Mouse (Mus musculus) stomach, postnatal 0 days (tissue): ENCODE results near the gene Pld6. TPM values are rescaled to one million over a fixed set of nuclear protein-coding genes. Genes with fewer than 3 reads are reported as not detected.
"Not testable (repeated sequence)": the region's sequence is repeated elsewhere in the genome, so short reads cannot be mapped to it uniquely, and the experiment has no call there.

Experiments used
- ATAC-seq: fragments of 200-750 bp; cut with Nextera tagmentation; 2 replicates; pipeline ENCODE4 v1.8.0; 2017; ENCODE audit not compliant: low FRiP score, low TSS enrichment
- DNase-seq: peaks from one replicate; pipeline ENCODE4 v3.0.0-alpha.2; 2016; ENCODE audit warnings: low spot score
- H3K27ac ChIP-seq: fragments of 300-500 bp; sonication (generic); replicated peaks from 2 replicates; pipeline ENCODE4 v1.5.1; 2014; ENCODE audit warnings: mild to moderate bottlenecking, control low read depth
- H3K27me3 ChIP-seq: fragments of 300-500 bp; sonication (generic); 2 replicates; pipeline ENCODE4 v1.6.1; 2014; ENCODE audit warnings: low read length; ENCODE audit not compliant: control insufficient read depth, insufficient read depth
- H3K36me3 ChIP-seq: fragments of 300-500 bp; sonication (generic); 2 replicates; pipeline ENCODE4 v1.6.1; 2014; ENCODE audit warnings: low read length, mixed read lengths; ENCODE audit not compliant: control insufficient read depth, insufficient read depth
- H3K4me1 ChIP-seq: fragments of 300-500 bp; sonication (generic); replicated peaks from 2 replicates; pipeline ENCODE4 v1.6.1; 2014; ENCODE audit warnings: antibody characterized with exemption; ENCODE audit not compliant: control insufficient read depth, insufficient read depth
- H3K4me2 ChIP-seq: fragments of 300-500 bp; sonication (generic); replicated peaks from 2 replicates; pipeline ENCODE4 v1.6.1; 2014; ENCODE audit warnings: low read depth, mild to moderate bottlenecking, control low read depth, moderate library complexity
- H3K4me3 ChIP-seq: fragments of 300-500 bp; sonication (generic); 2 replicates; pipeline ENCODE4 v1.5.1; 2014; ENCODE audit warnings: low read depth, low read length, control low read depth
- H3K9ac ChIP-seq: fragments of 300-500 bp; sonication (generic); 2 replicates; pipeline ENCODE4 v1.6.1; 2014; ENCODE audit warnings: mild to moderate bottlenecking, low read length, control low read depth, mixed read lengths
- H3K9me3 ChIP-seq: fragments of 300-500 bp; sonication (generic); 2 replicates; pipeline ENCODE4 v1.6.1; 2016; ENCODE audit warnings: low read length; ENCODE audit not compliant: control insufficient read depth
- CTCF ChIP-seq: IDR thresholded peaks from 2 replicates; pipeline ENCODE4 v1.5.1; 2016; ENCODE audit warnings: antibody characterized with exemption, low read depth, mild to moderate bottlenecking, moderate library complexity
- EP300 ChIP-seq: optimal IDR thresholded peaks from 2 replicates; pipeline ENCODE3; 2016; ENCODE audit warnings: antibody characterized with exemption
- WGBS: fragments of 180-500 bp; shearing (Covaris S2); extraction: QIAGEN DNeasy Blood & Tissue Kit; methylation state at CpG from one replicate; pipeline ENCODE4 v1.1.7; 2014; 5-methylcytosine and 5-hydroxymethylcytosine counted together
- polyA plus RNA-seq: library from polyadenylated mRNA; unstranded; fragments of >200 nt; fragmentation: Nextera tagmentation; extraction: Ambion mirVana; gene quantifications from 2 replicates; pipeline ENCODE4 v1.2.1, GENCODE M21; 2015

Gene Pld6
- polyA plus RNA-seq, 1 experiment from 2014 or later = 5.9 TPM

GRCm38 (mm10) chr11:59739996-59740395 lies 47.4 kb downstream of the Pld6 start:
- no peaks in the 10 kb centered on the region for H3K9me3 ChIP-seq
- H3K4me2 ChIP-seq = no peak overlapping the region
- WGBS = 62% methylated on average over 2 of the region's 2 CpGs
- no peaks in the 10 kb centered on the region for H3K27me3 ChIP-seq
- no peak overlapping the region for H3K9ac ChIP-seq
- no peak for DNase-seq
- no peak overlapping the region for H3K4me3 ChIP-seq
- peaks cover 63% of the 10 kb centered on the region for H3K36me3 ChIP-seq
- ATAC-seq = no peak
- H3K27ac ChIP-seq = no peak overlapping the region
- H3K4me1 ChIP-seq = no peaks in the 10 kb centered on the region
- TF ChIP-seq EP300 (no peak), CTCF (no peak)

DNA sequence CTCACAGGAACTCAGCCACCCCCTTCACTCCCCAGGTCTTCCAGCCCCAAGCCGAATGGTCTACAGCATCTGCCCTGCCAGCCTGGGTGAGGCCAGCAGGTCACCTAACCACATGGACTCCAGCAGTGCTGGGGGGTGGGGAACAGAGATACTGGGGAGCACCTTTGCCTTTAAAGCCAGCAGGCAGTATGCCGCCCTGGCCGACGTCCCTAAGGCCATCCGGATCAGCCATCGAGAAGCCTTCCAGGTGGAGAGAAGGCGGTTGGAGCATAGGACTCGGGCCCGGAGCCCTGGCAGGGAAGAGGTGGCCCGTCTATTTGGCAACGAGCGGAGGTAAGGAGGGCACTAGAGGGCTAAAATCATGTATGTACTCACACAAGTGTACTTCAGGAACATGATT lies 50.2 kb downstream of the Pld6 start:
- Histone ChIP-seq H3K4me1 (no peaks in the 10 kb centered on the region), H3K27ac (no peak overlapping the region), H3K9ac (no peak overlapping the region), H3K4me3 (no peak overlapping the region), H3K4me2 (no peak overlapping the region), H3K9me3 (no peaks in the 10 kb centered on the region), H3K27me3 (no peaks in the 10 kb centered on the region), H3K36me3 (peaks cover 51% of the 10 kb centered on the region)
- 94% methylated on average over 12 of the region's 12 CpGs for WGBS
- ATAC-seq (no peak), DNase-seq (no peak)
- TF ChIP-seq EP300 (no peak), CTCF (no peak)

GRCm38 (mm10) chr11:59735938-59736337 lies 51.5 kb downstream of the Pld6 start:
- peaks cover 38% of the 10 kb centered on the region for H3K36me3 ChIP-seq

DNA sequence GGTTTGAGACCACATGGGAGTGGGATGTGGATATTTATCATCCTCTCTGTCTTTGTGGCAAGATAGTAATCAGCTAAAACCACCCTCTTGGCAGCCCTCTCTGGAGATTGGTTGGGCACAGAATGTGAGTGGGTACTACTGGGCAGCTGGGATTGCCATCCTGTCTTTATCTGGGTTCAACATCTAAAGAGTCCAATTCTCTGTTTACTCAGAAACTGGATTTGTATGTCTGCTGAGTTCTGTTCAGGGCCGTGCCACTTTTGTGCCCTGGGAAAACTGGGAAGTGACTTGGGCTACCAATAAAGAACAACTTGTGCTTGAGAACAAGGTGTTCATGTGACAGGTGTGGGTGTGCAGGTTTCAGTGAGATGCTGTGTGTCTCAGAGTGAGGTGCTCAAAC lies 53.1 kb downstream of the Pld6 start:
- ATAC-seq (no peak), DNase-seq (no peak)
- Histone ChIP-seq H3K36me3 (peaks cover 32% of the 10 kb centered on the region), H3K4me2 (no peak overlapping the region), H3K4me1 (0 out of 2 replicates have a peak, but pooled peaks cover 2% of the 10 kb centered on the region), H3K27me3 (no peaks in the 10 kb centered on the region), H3K27ac (no peak overlapping the region), H3K9me3 (no peaks in the 10 kb centered on the region), H3K9ac (no peak overlapping the region), H3K4me3 (no peak overlapping the region)
- TF ChIP-seq CTCF = no peak
- TF ChIP-seq EP300 = no peak
- 45% methylated on average over 1 of the region's 1 CpGs for WGBS

More at GRCm38 (mm10) chr11:59735938-59736337, 51.5 kb downstream of the Pld6 start:
- H3K9me3 ChIP-seq, H3K27me3 ChIP-seq, H3K27ac ChIP-seq, H3K4me2 ChIP-seq, ATAC-seq, H3K9ac ChIP-seq, H3K4me3 ChIP-seq, DNase-seq, H3K4me1 ChIP-seq: not testable (repeated sequence)
- 89% methylated on average over 4 of the region's 4 CpGs for WGBS

Other genes starting within 250 kb of the Pld6 start
- gene Nlrp3, start 246.1 kb downstream of the Pld6 start, polyA plus RNA-seq = 0.21 and 0.36 TPM in 2 replicates
- gene Olfr222, start 211.4 kb downstream of the Pld6 start, polyA plus RNA-seq = not detected in 2 replicates
- gene Olfr223, start 194.4 kb downstream of the Pld6 start, polyA plus RNA-seq = not detected in 2 replicates
- gene Mprip, start 126.3 kb downstream of the Pld6 start, polyA plus RNA-seq = 51.1 and 56.8 TPM in 2 replicates
- gene Flcn, start 22.4 kb upstream of the Pld6 start, polyA plus RNA-seq = 16.1 and 16.9 TPM in 2 replicates
- gene Nt5m, start 51.8 kb upstream of the Pld6 start, polyA plus RNA-seq = 21.9 and 23.4 TPM in 2 replicates
- 90.8 and 92.8 TPM in 2 replicates for gene Cops3, start 52.2 kb upstream of the Pld6 start, polyA plus RNA-seq
- gene Med9, start 160.6 kb upstream of the Pld6 start, polyA plus RNA-seq = 27.7 and 27.8 TPM in 2 replicates
- 1.3 TPM in 2 replicates for gene Rasd1, start 177.3 kb upstream of the Pld6 start, polyA plus RNA-seq